Mouse (Mus musculus): ENCODE results near the gene Zc2hc1b.

The Zc2hc1b gene

DNA sequence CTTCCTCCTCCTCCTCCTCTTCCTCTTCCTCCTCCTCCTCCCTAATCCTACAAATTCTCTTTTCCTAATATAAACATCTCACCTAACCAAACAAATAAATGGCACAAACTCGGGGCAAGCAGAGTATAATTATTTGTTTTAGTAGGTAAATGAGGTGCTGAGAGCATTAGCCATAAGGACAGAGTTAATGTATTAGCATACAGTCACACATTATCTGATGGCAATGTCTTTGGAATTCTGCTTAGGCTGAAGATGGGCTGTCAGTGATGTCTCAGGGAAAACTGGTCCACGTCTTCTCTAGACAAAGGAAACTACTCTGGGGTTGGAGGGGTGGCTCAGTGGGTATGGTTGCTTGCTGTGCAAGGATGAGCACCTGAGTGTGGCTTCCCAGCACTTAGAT, 6.4 kb downstream of the Zc2hc1b start:
- no peak for DNase-seq

DNA sequence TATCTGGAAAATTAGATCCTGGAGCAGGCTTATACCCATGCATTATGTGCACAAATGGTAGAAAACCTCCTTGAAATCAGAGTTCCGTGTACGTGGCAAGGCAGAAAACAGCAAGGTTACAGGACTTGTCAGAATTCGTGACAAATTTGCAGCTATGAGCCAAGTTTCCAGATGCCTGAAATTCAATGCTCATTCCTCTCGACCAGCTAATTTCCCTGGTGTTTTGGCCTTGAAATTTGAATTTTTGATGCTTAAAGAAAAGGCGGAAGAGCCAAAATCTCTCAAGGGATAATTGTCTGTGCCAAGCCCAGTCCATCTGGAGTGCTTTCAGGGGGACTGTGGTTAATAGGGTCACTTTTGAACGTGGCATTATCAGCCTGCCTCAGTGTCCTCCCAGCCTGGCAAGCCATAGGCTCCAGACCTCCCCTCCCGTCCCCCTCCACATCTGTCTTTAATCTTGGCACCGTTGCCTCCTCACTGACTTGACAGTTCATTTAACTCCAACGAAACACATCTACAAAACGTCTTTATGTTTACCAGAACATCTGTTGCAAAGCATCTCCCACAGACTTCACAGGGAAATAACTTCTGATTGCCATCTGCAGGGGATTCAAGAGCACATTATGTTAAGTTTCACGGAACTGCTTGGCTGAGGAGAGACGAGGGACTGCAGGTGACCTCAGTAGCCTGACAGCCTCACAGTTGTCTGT, 6.9 kb downstream of the Zc2hc1b start:
- DNase-seq, result no peak

DNA sequence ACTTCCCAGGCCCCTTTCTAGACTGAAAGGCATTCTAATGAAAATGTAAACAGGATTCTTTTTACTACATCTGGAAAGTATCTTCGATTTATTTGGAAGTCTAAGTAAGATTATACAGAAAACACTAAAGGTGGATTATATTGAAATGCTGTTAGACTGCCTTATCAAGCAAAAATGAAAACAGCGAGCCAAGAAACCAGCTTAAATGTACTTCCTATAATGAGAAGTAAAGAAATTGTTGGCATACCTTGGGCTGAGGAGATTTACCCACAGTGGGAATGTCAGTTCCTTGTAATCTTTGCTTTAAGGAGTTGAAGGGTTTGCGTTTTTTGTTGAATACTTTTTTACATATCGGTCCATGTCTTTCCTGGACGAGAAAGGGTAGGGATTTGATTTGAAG, 9.4 kb downstream of the Zc2hc1b start:
- no peak for DNase-seq

DNA sequence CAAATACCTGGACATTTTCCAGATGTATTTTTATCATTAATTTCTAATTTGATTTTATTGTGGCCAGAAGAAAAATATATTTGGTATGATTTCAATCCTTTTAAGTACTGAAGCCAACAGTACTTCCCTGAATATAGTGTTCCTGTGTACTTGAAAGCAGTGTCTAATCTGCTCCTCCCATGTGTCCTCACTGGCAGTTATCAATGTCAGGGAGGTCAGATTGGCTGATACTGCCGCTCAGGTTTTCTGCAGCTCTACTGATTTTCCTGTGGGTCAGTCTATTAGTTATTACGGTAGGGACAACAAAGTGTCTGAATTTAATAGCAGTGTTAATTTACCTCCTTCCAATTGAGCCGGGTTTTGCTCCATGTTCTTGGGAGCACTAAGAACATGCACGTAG, 15.8 kb downstream of the Zc2hc1b start:
- no peak for DNase-seq

DNA sequence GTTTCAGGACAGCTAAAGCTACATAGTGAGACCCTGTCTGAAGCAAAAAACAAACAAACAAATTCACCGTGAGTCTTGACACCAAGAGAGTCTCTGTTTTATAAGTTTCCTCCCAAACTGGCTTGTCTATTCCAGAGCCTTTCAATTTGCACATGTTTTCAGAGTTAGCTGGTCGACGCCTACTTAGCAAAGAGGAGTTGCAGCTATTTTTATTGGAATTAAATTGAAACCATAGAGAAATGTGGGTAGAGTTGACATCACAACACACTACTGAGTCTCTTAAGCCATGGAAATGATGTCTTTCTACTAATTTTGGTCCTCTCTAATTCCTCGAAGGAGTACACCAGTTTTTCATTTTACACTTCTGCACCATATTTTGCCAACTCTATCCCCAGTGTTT, 16.9 kb downstream of the Zc2hc1b start:
- DNase-seq, result no peak

DNA sequence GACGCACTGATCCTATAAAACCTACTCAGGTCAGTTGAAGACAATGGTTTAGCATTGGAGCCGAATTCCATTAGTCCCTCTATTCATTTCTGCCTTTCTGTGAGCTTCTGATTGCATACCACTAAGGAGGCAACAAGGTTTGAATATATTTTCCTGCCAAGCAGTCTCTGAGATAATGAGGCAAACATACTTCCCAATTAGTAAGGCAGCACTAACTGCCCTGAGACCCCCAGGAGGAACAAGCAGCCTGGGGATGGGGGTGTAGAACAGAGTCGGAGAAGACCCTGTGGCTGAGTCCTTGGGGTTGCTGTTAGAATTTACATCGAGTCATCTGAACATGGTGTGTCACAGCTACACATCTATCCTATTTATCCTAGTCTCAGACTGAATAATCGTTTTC, 22.4 kb downstream of the Zc2hc1b start:
- DNase-seq, result no peak

DNA sequence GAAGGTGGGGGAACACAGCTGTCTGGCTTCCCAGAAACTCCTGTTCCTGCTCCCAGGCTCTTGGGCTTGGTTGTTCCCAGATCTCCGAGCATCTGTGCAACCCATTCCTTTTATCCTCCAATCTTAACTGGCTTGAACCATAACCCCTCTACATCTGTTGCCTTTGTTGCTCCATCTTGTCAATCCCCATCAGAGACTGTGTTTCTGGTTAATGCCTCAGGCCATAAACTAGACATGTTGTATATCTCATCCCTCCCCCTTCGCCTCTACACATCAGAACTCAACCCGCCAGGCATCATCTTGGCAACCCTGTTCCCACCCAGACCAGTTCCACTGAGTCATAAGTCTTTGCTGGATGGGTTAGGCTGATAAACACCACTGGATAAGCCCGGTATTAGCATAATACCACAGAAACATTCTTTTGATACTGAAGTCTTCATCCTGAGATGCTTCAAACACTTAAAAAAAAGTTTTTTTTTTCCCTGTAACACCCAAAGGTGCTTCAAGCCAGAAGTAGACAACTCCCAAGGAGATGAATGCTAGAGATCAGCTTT, 24.9 kb downstream of the Zc2hc1b start:
- DNase-seq, result no peak

DNA sequence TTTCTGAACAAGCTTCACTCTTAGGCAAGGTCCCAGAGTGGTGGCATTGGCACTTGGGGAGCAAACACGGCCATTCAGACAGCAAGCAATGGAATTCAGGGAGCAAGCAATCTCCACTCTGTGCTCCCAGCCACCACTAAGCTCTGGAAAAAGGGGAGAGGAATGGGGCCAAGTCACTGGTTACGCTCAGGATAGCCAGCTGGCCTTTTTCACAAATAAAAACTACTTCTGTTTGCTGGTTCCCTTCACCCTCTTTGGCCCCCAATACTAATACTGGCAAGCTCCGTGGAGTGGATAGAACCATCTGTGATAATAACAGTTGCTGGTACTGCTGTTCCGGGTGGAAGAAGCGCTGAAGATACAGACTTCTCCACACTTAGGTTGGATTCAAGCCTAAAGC, 26.5 kb downstream of the Zc2hc1b start:
- no peak for DNase-seq

DNA sequence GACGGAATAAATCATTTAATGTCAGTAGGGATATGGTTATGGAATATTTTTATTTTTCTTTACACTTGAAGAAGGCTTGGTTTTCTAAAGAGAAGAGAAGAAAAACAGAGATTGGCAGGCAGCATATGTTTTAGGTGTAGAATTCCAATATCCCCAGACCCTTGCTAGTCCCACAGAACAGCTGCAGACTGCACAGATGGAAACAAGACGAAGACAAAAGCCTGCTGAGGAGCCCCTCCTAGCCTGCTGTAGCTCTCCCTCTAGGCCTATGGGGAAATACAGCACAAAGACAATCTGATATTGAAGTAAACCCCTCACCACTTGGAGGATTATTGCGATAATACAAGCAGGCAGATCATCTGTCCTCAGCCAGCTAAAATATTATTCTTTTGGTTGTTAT, 27.4 kb downstream of the Zc2hc1b start:
- DNase-seq, result no peak

DNA sequence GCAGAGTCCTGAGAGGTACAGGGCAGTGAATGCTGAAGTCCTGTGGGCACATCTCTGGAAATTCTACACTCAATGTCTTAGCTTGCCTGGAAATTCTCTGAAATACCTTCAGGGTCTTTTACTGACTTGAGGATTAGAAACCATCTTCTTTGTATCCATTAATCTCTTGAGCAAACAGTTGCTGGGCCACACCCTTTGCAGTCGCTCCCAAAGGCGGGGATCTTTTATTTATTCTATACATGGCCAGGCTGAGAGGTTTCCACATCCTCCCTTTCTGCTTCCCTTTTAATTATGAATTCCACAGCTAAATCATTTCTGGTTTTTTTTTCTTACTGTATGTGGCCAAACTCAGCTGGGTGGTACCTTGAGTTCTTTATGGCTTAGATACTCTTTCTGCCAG, 37.4 kb downstream of the Zc2hc1b start:
- no peak for DNase-seq

DNA sequence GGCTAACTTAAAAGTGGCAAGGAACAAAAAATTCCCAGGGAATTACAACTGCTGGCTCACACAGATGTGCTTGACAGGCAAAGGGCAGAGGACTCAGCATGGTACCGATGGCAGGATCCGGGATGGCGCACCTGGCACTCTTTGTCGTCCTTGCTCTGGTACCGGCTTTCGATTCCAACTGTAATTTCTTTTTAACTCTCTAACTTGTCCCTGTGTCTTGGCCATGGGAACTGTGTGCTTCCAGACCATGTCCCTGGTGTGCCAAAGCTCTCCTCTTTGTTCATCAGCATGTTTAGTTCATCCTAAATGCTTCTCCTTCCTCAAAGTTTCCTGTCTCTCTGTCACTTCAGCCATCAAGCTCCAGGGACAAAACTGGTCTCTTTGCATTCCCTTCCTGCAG, 39.9 kb downstream of the Zc2hc1b start:
- no peak for DNase-seq

DNA sequence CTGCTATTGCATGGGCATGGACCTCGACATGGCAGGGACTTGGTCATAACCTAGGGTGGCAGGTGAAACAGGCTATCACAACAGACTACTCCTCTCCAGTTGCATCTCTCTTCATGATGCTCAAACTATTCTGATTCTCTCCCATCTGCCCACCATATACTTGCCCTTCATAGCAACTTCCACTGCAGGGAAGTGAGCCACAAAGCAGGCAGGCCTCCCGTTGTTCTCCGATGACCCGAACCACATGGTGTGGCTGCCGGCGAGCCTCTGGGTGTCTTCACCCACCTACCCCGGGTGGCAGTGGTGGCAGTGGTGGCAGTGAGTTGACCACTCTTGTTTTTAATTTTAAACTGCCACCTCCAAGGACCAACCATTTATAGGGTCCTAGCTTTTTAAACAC, 42.1 kb downstream of the Zc2hc1b start:
- DNase-seq, result no peak

DNA sequence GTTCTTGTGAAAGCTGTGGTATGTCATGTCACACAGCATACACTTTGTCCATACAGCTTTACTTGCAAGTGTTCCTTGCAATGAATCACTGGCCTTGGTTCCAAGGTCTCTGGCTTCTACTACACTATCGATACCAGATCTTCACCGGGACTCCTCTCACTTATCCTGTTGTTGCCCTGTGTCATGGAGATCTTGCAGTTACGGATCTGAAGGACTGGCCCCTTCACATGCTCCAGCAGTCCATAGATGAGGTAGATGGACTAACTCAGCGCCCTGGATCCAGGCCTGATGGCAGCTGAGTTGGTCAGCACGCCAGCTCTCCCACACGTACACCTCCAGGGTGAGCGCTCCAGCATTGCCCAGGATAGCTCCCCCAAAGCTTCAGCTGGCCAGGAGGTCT, 42.5 kb downstream of the Zc2hc1b start:
- no peak for DNase-seq

DNA sequence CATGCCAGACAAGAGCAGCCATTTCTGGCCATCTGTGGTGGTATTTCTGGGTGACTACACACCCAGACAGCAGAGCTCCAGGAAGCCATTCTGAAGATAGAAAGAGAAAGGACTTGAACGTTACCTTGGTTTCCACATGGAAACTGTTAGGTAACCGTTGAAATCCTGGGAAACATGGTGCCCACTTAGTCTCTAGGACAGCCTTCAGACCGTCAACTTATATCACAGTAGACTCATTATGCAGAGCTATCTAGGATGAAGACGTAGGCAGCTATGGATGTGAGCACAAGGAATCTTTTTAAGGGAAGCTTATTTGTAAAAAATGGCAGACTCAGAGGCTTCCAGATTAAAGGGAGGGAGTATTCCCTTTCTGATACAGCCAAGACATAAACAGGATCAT, 44.0 kb downstream of the Zc2hc1b start:
- DNase-seq, result no peak

DNA sequence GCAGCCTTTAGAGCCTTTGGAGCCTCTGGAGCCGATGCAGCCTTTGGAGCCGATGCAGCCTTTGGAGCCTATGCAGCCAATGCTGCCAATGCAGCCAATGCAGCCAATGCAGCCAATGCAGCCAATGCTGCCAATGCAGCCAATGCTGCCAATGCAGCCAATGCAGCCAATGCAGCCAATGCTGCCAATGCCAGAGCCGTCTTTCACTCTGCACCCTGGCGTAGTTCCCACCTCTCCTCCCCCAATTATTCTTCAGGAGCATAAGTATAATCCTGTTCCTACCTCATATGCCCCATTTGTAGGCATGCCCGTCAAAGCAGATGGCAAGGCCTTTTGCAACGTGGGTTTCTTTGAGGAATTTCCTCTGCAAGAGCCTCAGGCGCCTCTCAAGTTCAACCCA, 49.9 kb downstream of the Zc2hc1b start:
- DNase-seq, result no peak

DNA sequence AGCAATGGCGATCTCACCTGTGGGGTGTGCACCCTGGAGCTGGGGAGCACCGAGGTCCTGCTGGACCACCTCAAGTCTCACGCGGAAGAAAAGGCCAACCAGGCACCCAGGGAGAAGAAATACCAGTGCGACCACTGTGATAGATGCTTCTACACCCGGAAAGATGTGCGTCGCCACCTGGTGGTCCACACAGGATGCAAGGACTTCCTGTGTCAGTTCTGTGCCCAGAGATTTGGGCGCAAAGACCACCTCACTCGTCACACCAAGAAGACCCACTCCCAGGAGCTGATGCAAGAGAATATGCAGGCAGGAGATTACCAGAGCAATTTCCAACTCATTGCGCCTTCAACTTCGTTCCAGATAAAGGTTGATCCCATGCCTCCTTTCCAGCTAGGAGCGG, 50.5 kb downstream of the Zc2hc1b start:
- no peak for DNase-seq

DNA sequence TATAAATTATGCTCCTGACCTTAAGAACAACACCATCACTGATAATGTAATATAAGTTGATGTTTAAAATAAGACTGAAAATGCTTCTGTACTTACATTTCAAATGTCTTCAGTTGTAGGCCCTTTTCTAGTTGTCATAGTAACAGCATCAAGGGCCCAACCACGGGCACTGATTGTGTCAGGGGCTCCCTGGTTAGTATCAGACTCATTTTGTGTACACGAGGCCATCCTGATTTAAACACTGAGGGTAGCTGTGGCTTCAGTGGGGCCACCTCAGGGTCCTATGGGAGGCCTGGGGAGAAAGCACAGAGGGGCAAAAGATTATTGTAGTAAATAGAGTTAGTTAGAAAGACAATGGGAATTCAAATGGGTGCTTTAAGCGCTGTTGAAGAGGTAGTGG, 52.0 kb downstream of the Zc2hc1b start:
- DNase-seq, result no peak

DNA sequence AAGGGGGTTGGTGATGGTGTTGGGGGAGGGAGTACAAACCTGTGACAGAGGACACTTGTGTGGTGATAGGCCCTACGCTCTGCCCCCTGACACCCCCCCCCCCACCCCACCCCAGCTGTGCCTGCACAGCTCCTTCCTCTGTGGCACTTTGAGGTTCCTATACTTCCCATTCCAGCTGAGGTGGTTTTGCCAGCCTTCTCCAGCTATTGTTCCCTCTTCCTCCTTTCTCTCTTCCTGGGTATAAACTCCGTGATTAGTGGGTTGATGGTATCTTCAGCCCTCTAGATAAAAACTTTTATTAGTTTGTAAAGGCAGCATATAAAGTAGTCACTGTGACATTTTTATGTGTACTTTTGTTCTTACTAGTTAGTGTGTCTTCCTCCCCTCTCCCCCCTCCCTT, 58.5 kb downstream of the Zc2hc1b start:
- DNase-seq, result no peak

DNA sequence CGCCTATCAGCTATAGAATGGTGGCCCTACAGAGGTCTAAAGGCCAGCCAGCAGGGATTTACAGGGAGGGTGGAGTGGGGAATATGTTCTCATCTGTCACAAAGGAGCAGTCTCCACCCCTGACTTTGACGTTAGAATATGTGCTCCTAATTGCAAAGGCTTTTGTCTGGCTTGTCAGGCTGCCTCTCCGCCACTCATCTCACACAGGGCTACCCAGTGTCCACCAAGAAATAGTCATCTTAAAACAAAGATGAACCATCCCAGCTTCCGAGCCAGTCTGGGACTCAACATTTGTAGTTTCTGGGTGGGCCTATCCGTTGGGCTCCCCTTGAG, 59.1 kb downstream of the Zc2hc1b start:
- DNase-seq, result no peak

DNA sequence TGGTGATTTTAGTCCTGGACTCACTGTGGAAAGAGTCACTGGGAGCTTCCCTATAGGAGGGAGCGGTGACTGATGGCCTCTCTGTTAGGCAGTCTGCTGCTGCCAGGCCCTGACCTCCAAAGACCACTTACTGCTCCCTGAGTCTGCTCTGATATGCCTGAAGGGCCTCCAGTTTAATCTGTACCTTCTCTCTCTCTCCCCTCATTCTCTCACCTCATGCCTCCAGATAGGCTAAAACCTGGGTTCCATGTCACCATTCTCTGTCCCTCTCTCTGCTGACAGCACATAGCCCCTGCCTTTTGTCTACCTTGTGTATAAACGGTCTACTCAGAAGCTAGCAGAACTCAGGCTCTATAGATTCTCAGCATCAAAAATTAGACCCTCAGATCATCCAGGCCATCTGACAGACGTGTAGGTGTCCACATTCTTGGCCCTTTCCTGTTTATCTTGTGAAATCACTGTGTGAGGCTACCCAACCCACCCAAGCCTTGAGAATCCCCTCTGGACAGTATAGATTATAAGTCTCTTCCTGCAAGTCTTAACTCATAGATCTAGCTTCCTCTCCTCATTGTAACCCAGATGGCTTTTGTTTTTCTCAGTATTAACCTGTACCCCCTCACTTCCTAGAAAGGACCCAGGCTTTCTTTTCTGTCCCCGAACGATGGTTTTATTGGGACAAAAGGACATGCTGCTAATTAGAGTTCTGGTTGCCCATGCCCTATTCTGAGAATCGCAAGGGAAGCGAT, 59.6 kb downstream of the Zc2hc1b start:
- no peak for DNase-seq

DNA sequence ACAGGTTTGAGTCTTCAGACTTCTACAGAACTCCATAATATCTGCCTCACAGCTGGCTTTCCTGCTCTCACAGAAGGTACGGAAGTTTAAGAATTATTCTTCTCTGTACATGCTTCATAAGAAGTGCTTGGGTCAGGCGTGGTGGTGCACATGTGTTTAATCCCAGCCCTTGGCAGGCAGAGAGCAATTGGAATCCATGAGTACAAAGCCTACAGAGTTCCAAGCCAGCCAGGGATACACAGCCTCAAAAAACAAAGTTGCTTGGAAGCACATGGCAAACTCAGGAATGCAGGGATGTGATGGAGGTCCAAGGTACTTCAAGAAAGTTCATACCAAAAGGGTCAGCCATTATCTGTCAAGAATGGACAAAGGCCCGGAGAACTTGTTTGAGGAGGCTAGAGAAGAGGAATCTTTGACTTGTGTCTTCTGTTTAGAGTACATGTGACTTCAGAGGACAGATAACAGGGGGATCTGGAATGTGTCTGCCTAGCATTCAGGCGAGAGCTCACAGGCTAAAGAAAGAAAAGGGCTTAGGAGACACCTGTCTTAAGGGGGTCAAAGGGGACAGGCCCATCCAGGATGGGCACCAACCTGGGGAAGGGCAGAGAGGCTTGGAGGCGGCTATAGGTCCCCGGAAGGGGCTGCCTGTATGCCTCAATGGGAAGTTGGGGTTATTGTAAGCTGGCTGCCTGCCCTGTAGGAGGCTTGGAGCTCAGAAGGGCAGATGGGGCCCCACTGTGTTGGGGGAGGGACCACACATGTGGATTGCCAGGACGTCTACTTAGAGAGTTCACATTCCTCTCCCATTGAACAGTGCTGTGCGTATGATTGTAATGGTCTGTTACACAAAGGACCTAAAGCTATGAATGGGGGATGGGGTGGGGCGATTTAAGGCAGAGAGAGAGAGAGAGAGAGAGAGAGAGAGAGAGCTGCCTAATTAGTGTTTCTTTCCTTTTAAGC, 60.8 kb downstream of the Zc2hc1b start:
- DNase-seq, result no peak

DNA sequence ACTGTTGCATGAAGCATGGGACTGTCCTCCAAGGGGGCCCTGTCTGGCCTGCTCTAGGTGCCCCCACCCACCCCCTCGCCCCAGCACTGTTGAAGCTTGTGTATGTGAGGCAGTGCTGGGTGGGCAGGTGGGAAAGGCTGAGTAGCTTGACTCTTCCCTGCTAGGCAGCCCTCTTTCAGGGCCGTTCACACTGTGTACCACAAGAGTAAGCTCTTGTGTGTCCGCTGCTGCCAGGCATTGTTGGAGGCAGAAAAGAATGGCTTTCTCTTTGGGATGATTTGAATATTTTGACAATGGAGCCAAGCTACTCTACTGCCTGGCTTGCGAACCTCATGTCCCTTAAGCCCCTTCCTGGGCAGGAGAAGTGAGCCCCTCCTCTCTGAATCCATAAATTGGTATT, 62.8 kb downstream of the Zc2hc1b start:
- no peak for DNase-seq

DNA sequence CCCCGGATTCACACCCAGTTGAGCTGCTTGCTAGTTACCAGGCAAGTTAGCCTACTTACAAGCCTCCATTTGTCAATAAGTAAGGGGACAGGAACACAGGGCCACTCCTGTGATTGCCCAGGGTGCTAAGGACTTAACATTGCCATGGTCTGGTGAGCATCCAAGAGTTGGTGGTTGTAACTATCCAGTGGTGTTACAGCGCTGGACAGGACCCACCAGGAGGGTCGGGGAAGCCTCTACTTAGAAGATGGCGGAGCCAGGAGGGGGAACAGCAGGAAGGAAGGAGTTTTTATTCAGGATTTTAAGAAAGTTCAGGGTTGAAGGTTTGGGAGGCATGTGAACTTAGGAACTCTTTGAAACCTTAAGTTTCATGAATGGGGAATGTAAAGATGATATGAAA, 64.2 kb downstream of the Zc2hc1b start:
- no peak for DNase-seq

DNA sequence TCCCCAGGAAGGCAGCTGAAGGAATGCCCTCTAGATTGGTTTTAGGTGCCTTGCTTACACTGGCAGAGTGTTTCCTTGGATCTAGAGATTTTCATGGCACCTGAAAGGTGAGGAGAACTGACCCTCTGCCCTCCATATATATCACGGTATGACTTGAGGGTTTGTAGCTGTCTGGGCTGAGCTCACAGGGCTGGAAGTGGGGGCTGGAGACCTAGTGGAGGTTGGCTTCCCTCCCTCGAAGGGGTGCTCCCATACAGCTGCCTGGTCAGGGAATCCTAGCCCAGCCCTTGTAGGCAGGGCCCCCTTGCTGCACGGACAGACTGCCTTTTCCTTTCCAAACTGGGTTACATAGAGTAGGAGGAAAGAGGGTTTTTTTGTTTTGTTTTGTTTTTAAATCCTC, 65.0 kb downstream of the Zc2hc1b start:
- DNase-seq, result no peak

Data from right cerebral cortex, postnatal 25 days (tissue).